Mouse (Mus musculus): Measurements from ENCODE around the gene Gm10721. TPM values are rescaled to one million over a fixed set of nuclear protein-coding genes. Genes with fewer than 3 reads are reported as not detected.
"Not testable (repeated sequence)": the region's sequence is repeated elsewhere in the genome, so short reads cannot be mapped to it uniquely, and the experiment has no call there.

Gene Gm10721
- total and polyA plus RNA-seq, 3 experiments, result 0.86 to 1.2 TPM; not detected in 1

- peak; percentile 51 for DNase-seq
Measured at GRCm38 (mm10) chr9:3025653-3026052, 12.7 kb downstream of the Gm10721 start.

- not testable (repeated sequence) for DNase-seq
Measured at GRCm38 (mm10) chr9:3026136-3026535, 13.2 kb downstream of the Gm10721 start.

- DNase-seq, result not testable (repeated sequence)
Measured at GRCm38 (mm10) chr9:3026741-3027140, 13.8 kb downstream of the Gm10721 start.

GRCm38 (mm10) chr9:3027200-3027599, 14.3 kb downstream of the Gm10721 start:
- DNase-seq, result not testable (repeated sequence)

GRCm38 (mm10) chr9:3029276-3030000, 16.5 kb downstream of the Gm10721 start:
- peak; percentile 4 for DNase-seq

GRCm38 (mm10) chr9:3030677-3031318, 17.9 kb downstream of the Gm10721 start:
- DNase-seq, result not testable (repeated sequence)

- DNase-seq, result not testable (repeated sequence)
Measured at GRCm38 (mm10) chr9:3034299-3034698, 21.4 kb downstream of the Gm10721 start, which contains the start of gene Gm17535. Gm17535 (plus strand) TSS chr9:3034599.

- not testable (repeated sequence) for DNase-seq
Measured at GRCm38 (mm10) chr9:3036577-3036976, 23.6 kb downstream of the Gm10721 start, which contains the start of gene Gm10715. Gm10715 (plus strand) TSS chr9:3036877.

GRCm38 (mm10) chr9:3038161-3038560, 25.2 kb downstream of the Gm10721 start:
- not testable (repeated sequence) for DNase-seq

Small RNA genes within 50 kb of the gene (microRNA-seq; reads per million reads assigned to microRNA genes)
- gene Mir101c, result 0 reads per million in 2 experiments

Other genes with a start within 250 kb of the Gm10721 start
- not detected for gene Gm10722, start 12.2 kb upstream of the Gm10721 start, total RNA-seq (2021)
- not detected in 2 replicates for gene Gm10722, start 12.2 kb upstream of the Gm10721 start, polyA plus RNA-seq (2012; rRNA removed)
- gene Gm11168, start 9.8 kb upstream of the Gm10721 start, total RNA-seq (2021), result under 1 TPM in 1 of 2 experiments, not detected in 1; 0.78 TPM
- gene Gm11168, start 9.8 kb upstream of the Gm10721 start, polyA plus RNA-seq (2012; rRNA removed), result not detected in 2 replicates
- not detected for gene Gm10720, start 2.5 kb downstream of the Gm10721 start, total RNA-seq (2021)
- gene Gm10720, start 2.5 kb downstream of the Gm10721 start, polyA plus RNA-seq (2012; rRNA removed), result not detected in 2 replicates
- gene Gm10719, start 4.3 kb downstream of the Gm10721 start, total RNA-seq (2021), result 1 to 10 TPM in 1 of 2 experiments, under 1 TPM in 1; 0.90 to 3.5 TPM
- gene Gm10719, start 4.3 kb downstream of the Gm10721 start, polyA plus RNA-seq (2012; rRNA removed), result not detected in 2 replicates
- gene Gm10718, start 10.4 kb downstream of the Gm10721 start, total RNA-seq (2021), result 1 to 10 TPM; 1.7 to 1.9 TPM
- not detected in 2 replicates for gene Gm10718, start 10.4 kb downstream of the Gm10721 start, polyA plus RNA-seq (2012; rRNA removed)
- gene Gm10717, start 12.3 kb downstream of the Gm10721 start, total RNA-seq (2021), result under 1 TPM in 1 of 2 experiments, not detected in 1; 0.49 TPM
- gene Gm10717, start 12.3 kb downstream of the Gm10721 start, polyA plus RNA-seq (2012; rRNA removed), result not detected in 2 replicates
- not detected for gene Gm17535, start 21.5 kb downstream of the Gm10721 start, total RNA-seq (2021)
- gene Gm17535, start 21.5 kb downstream of the Gm10721 start, polyA plus RNA-seq (2012; rRNA removed), result not detected in 2 replicates
- not detected for gene Gm10715, start 23.7 kb downstream of the Gm10721 start, total RNA-seq (2021)
- not detected in 2 replicates for gene Gm10715, start 23.7 kb downstream of the Gm10721 start, polyA plus RNA-seq (2012; rRNA removed)